Mouse (Mus musculus): ENCODE measurements around the gene Aebp2.

Gene Aebp2

DNA sequence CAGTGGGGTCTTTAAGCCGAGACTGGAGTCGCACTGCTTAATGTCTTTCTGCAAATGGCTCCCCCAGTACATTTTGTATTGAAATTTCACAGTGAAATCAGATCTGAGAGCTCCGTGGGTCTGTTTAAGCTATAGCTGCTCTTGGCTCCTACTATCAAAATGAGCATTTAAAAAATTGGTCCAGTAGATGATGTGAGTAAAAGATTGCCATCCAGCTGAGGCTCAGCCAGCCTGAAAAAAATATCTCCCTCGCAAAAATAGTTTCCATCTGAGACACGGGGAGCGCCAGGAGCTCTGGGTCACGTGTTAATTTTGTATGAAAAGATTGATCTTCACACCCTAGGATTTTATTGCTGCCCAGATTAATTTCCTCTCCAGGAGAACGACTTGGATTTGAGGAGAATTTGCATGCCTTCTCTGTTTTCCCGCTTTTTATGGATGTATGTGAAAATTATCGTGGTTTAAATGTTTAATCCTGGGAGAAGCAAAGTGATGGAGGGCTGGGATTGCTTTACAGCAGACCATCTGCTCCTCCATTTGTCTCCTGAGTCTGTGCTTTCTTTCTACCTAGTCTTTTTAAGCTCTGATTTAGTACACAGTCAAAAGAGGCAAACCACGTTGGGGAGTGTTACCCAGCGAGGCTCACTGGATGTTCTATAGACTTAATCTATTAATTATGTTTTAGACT, 73.9 kb downstream of the Aebp2 start:
- no peak for DNase-seq (ENCODE audit: low spot score in 2 of 2)

DNA sequence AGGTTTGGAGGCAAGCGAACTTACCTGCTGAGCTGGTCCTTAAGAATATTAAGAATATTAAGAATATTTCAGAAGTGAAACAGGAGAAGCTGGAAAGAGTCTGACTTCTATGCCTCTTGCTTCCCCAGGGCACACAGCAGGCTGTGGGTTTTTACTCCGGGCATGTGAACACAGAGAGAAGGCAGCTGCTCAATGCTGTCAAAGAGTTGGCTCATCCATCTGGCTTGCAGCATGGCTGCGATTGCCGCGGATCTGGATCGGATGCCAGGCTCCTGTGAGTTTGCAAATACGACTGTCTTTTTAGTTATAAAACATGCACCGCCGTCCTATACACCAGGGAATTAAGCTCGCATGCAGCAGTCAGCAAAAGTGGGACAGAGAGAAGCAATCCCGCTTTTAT, 75.5 kb downstream of the Aebp2 start:
- peak in 1 of 2 experiments; percentile 56 for DNase-seq (ENCODE audit: low spot score in 2 of 2)

DNA sequence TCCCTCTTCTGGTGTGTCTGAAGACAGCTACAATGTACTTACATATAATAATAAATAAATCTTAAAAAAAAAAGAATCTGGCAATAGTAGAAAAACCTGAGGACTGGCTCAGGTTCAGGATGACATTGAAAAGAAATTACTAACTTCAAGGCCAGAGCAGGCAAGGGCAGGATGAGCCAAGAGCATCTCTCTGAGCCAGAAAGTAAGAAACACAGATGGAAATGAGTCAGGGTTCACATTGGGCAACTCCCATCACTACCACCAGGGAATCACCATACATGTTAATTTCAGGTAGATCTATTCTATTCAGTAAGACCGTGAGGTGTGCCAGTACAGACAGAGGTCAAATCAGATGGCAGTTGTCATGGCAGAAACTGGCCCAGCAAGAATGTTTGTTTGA, 76.1 kb downstream of the Aebp2 start:
- DNase-seq (ENCODE audit: low spot score in 2 of 2) = no peak

DNA sequence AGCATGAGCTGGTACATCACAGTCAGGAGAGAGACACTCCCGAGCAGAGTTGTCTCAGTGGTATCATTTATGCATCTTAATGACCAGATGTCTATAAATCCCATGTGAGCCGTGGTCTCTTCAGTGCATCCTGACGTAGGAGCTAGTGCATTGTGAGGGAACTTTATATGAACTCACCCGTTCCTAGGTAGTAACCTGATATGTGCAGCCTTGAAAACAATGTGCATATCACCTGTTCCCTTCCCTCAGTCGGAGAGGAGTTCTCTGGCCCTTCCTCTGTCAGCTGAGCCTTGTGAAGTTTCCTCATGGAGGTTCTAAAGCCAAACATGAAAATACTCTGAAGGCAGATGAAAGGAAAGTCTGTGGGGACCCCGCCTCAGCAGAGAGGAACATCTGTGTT, 78.8 kb downstream of the Aebp2 start:
- DNase-seq (ENCODE audit: low spot score in 2 of 2) = no peak

DNA sequence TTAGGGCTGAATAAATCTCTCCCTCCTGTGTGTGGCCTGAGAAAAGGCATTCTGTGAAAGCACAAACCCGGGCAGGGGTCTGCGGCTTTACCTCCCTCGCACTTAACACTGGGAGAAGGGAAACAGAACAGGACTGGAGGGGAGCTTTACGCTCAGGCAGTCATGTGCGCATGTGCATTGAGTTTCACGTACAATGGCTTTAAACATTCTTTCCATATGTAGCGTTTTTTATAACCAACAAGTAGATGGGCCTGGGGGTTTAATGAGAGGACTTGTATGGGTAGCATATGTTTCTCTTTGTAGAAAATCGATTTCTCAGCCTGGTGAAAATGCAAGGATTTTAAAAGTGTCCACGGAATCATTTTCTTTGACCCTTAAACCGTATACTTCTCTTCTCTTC, 82.7 kb downstream of the Aebp2 start:
- no peak for DNase-seq (ENCODE audit: low spot score in 2 of 2)

DNA sequence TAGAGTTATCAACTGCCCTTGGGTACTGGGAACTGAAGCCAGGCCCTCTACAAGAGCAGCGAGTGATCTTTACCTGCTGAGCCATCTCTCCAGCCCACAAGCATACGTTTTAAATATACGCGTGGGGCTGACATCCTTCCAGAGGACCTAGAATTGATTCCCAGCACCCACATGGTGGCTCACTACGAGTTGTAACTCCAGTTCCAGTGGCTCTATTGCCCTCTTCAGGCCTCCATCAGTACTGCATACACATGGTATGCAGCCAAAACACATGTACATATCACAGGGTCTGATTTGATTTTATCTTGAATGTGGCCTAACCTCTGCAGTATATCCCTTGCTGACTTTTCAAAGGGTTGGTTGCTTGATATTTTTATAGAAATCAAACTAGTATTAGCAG, 83.6 kb downstream of the Aebp2 start:
- no peak for DNase-seq (ENCODE audit: low spot score in 2 of 2)

DNA sequence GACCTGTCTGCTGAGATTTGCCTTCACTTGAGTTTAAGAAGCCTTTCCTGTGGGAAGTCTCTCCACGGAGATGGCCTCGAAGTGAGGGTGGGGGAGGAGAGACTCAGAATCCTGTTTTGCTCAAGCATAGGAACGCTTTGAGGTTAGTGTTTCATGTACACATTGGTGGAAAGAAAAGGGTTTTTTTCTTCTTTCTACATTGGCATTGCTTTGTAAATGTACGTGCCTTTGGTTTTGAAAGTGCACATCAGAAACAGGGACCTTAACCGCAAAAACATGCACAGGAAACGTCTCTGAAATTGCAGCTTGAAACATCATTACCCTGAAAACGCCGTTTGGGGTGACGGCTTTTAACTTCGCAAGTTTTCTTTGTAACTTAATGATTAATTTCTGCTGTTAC, 85.6 kb downstream of the Aebp2 start:
- no peak for DNase-seq (ENCODE audit: low spot score in 2 of 2)

DNA sequence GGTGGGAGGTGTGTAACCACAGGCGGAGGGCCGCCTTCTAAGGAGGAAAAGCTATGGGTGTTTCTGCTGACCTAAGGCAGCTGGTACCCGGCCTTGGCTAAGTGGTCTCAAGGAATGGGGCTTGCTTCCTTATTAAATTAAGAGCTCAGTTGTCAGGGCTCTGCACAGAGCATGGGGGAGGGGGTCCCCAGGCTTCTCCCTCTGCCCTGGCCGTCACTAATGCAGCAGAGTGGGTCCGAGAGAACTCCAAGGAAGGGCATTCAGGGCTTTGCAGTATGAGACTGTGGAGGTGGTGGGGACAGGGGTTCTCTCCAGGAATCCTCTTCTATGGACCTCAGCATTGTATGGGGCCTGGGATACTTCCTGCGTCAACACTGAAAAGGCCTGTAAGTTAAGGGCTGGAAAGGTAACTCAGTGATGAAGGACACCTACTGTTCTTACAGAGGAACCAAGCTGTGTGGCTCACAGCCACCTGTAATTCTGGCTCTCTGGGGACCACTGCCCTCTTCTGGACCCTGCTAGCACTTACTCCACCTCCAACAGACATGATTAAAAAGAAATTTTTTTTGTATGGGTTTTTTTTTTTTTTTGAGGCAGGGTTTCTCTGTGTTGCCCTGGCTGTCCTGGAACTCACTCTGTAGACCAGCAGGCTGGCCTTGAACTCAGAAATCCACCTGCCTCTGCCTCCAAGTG, 87.1 kb downstream of the Aebp2 start:
- DNase-seq (ENCODE audit: low spot score in 2 of 2) = no peak

DNA sequence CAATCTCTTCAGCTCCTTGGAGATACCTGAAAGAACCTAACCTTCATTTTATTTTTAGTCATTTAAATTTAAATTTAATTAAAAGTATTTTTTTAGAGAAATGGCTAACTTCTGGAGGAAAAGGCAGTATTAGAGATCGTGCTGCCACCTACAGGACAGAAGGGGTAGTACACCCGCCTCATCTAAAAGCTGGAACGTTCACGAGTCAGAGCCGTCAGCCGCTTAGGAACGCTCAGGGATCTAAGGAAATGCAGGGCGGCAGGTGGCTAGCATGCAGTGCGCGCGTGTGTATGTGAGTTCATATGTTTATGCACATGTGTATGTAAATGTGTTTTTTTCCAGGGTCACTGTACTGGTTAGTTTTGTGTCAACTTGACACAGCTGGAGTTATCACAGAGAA, 90.3 kb downstream of the Aebp2 start:
- DNase-seq (ENCODE audit: low spot score in 2 of 2) = peak; percentile 65 to 74

DNA sequence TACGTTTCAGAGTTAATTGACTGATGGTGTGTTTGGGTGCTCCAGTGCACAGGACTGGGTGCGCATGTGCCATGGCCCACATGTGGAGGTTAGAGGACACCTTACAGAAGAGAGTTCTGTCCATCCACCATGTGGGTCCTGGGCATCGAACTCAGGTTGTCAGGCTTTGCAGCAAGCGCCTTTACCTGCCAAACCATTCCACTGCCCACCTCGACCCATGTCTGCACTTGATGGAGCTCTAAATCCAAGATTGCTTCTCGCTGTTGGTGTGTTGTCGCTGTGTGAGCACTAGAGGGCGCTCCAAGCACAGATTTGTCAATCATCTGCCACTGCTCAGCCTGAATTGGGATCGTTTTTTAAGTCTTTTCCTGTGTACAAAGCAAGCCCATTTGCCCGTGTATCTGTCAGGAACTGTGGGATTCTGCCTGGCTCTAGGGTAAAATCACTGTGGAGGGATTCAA, 92.5 kb downstream of the Aebp2 start:
- DNase-seq (ENCODE audit: low spot score in 2 of 2) = peak; percentile 56 to 83

DNA sequence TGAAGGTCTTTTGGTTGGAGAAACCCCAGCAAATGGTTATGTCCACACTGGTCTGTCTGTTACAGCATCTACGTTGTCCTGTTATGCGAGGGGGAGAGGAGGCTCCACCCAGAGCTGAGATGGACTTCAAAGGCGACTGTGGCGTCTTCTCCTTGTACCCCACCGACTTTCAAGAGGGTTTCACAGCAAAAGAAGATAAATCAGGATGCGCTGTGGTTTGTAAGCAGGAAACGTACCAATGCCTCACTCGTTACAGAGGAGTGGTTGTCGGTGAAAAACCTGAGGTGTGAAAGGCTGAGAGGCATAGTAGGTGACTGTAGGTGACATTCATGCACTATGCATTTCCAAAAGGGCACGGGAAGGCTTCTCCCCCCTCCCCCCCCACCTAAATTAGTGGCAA, 99.6 kb downstream of the Aebp2 start:
- no peak for DNase-seq (ENCODE audit: low spot score in 2 of 2)

All from cerebellum, postnatal 4 days (tissue).